Mouse (Mus musculus): Measurements from ENCODE around the gene Atraid. TPM values are rescaled to one million over a fixed set of nuclear protein-coding genes. Genes with fewer than 3 reads are reported as not detected.

The Atraid gene
- total and polyA plus RNA-seq, 3 experiments: 37.2 to 58.0 TPM; not detected in 1

- no peak overlapping the region for H3K4me3 ChIP-seq (ENCODE audit: control insufficient read depth in 1 of 2, insufficient read depth in 1 of 2, low read depth in 2 of 2, low read length in 2 of 2)
- no peaks in the 10 kb centered on the region for H3K4me1 ChIP-seq (ENCODE audit: control insufficient read depth in 1 of 2, insufficient read depth in 2 of 2, low read length in 2 of 2)
- no peak overlapping the region for H3K27ac ChIP-seq (ENCODE audit: control insufficient read depth, low read depth, low read length)
- H3K36me3 ChIP-seq (ENCODE audit: control insufficient read depth in 1 of 2, insufficient read depth in 2 of 2, low read length in 2 of 2): 0 out of 4 replicates have a peak, but pooled peaks cover 0 to under 1% of the 10 kb centered on the region in 2 experiments
- DNase-seq (ENCODE audit: low read depth, low spot score): no peak
- H3K9me3 ChIP-seq (replicated peaks; ENCODE audit: insufficient read depth, low read length): no peaks in the 10 kb centered on the region
- no peaks in the 10 kb centered on the region for H3K79me2 ChIP-seq (ENCODE audit: control insufficient read depth, insufficient read depth, low read length, poor library complexity)
- peaks cover 2 to 3% of the 10 kb centered on the region in 2 experiments; a peak in 3 of 4 replicates for H3K27me3 ChIP-seq (ENCODE audit: control insufficient read depth in 1 of 2, insufficient read depth in 2 of 2, low read length in 2 of 2)
- H3K9ac ChIP-seq (ENCODE audit: control insufficient read depth, low read depth, low read length, poor library complexity, severe bottlenecking): no peak overlapping the region
- no peak for TF ChIP-seq MEF2A (IDR thresholded peaks at IDR 0.05; ENCODE audit: extremely low read depth, insufficient replicate concordance, low read depth, low read length, poor library complexity, severe bottlenecking)
- no peak for TF ChIP-seq RAD21 (IDR thresholded peaks at IDR 0.05; ENCODE audit: low read depth, low read length)
- TF ChIP-seq TAL1 (IDR thresholded peaks at IDR 0.05; ENCODE audit: low read length): no peak
- no peak for TF ChIP-seq MXI1 (IDR thresholded peaks at IDR 0.05; ENCODE audit: low read depth, low read length)
- TF ChIP-seq E2F4 (IDR thresholded peaks at IDR 0.05; ENCODE audit: borderline replicate concordance, low read depth, low read length): no peak
- TF ChIP-seq HCFC1 (IDR thresholded peaks at IDR 0.05; ENCODE audit: low read depth, low read length): no peak
- TF ChIP-seq POLR2AphosphoS5 (IDR thresholded peaks at IDR 0.05; ENCODE audit: borderline replicate concordance, low read depth, low read length): no peak
- TF ChIP-seq TBP (IDR thresholded peaks at IDR 0.05; ENCODE audit: low read depth, low read length): no peak
- TF ChIP-seq ZMIZ1 (IDR thresholded peaks at IDR 0.05; ENCODE audit: low read depth, low read length): no peak
- TF ChIP-seq NRF1 (IDR thresholded peaks at IDR 0.05; ENCODE audit: insufficient read depth, low read depth, low read length, poor library complexity, severe bottlenecking): no peak
- TF ChIP-seq SIN3A (IDR thresholded peaks at IDR 0.05; ENCODE audit: low read length): no peak
- no peak for TF ChIP-seq USF1 (IDR thresholded peaks at IDR 0.05; ENCODE audit: low read depth, low read length)
Observed at GRCm38 (mm10) chr5:31030926-31031325, 17.2 kb upstream of the Atraid start.

DNA sequence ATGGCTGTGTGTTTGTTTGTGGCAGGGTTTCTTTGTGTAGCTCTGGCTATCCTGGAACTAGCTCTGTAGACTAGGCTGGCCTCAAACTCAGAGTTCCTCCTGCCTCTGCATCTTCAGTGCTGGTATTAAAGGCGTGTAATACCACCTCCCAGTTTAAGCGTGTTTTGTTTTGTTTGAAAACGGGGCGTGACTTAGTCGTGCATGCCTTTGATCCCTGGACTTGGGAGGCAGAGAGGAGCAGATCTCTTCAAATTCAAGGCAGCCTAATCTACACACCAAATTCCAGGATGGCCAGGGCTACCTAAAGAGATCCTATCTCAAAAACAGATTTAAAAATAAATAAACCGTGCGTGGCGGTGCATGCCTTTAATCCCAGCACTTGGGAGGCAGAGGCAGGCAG lies 16.6 kb upstream of the Atraid start:
- H3K36me3 ChIP-seq (ENCODE audit: control insufficient read depth in 1 of 2, insufficient read depth in 2 of 2, low read length in 2 of 2): 0 out of 4 replicates have a peak, but pooled peaks cover 0 to 2% of the 10 kb centered on the region in 2 experiments
- no peak for TF ChIP-seq MAX (IDR thresholded peaks at IDR 0.05; ENCODE audit: low read length)
- no peak for TF ChIP-seq RAD21 (IDR thresholded peaks at IDR 0.05; ENCODE audit: low read depth, low read length)
- no peak for TF ChIP-seq ETS1 (IDR thresholded peaks at IDR 0.05; ENCODE audit: low read depth, low read length)
- TF ChIP-seq ZNF384 (IDR thresholded peaks at IDR 0.05; ENCODE audit: low read depth, low read length): no peak
- TF ChIP-seq CHD2 (IDR thresholded peaks at IDR 0.05; ENCODE audit: low read length): no peak
- no peak for TF ChIP-seq UBTF (IDR thresholded peaks at IDR 0.05; ENCODE audit: borderline replicate concordance, insufficient read depth, low read depth, low read length)
- TF ChIP-seq ZMIZ1 (IDR thresholded peaks at IDR 0.05; ENCODE audit: low read depth, low read length): no peak
- no peak for TF ChIP-seq TCF12 (IDR thresholded peaks at IDR 0.05; ENCODE audit: low read depth, low read length)
- TF ChIP-seq GABPA (IDR thresholded peaks at IDR 0.05; ENCODE audit: low read depth, low read length): no peak
- TF ChIP-seq MXI1 (IDR thresholded peaks at IDR 0.05; ENCODE audit: low read depth, low read length): no peak
- no peaks in the 10 kb centered on the region for H3K79me2 ChIP-seq (ENCODE audit: control insufficient read depth, insufficient read depth, low read length, poor library complexity)
- no peak for DNase-seq (ENCODE audit: low read depth, low spot score)
- no peak overlapping the region for H3K27ac ChIP-seq (ENCODE audit: control insufficient read depth, low read depth, low read length)
- peaks cover 2 to 3% of the 10 kb centered on the region in 2 experiments; a peak in 3 of 4 replicates for H3K27me3 ChIP-seq (ENCODE audit: control insufficient read depth in 1 of 2, insufficient read depth in 2 of 2, low read length in 2 of 2)
- H3K4me3 ChIP-seq (ENCODE audit: control insufficient read depth in 1 of 2, insufficient read depth in 1 of 2, low read depth in 2 of 2, low read length in 2 of 2): no peak overlapping the region
- no peak overlapping the region for H3K9ac ChIP-seq (ENCODE audit: control insufficient read depth, low read depth, low read length, poor library complexity, severe bottlenecking)
- no peaks in the 10 kb centered on the region for H3K4me1 ChIP-seq (ENCODE audit: control insufficient read depth in 1 of 2, insufficient read depth in 2 of 2, low read length in 2 of 2)
- H3K9me3 ChIP-seq (replicated peaks; ENCODE audit: insufficient read depth, low read length): no peaks in the 10 kb centered on the region

Data from MEL (cell line).